Mouse (Mus musculus) small intestine, adult 2 months (tissue): ENCODE data around the gene Ntn4. TPM values are rescaled to one million over a fixed set of nuclear protein-coding genes. Genes with fewer than 3 reads are reported as not detected.

ENCODE experiments used
- H3K27ac ChIP-seq: fragments of 200-500 bp; 2 replicates; pipeline ENCODE4 v1.5.1; 2012; ENCODE audit warnings: low read depth, low read length, control low read depth, inconsistent platforms; ENCODE audit not compliant: insufficient read depth
- H3K27me3 ChIP-seq: fragments of 200-500 bp; 2 replicates; pipeline ENCODE4 v1.6.1; 2012; ENCODE audit warnings: mild to moderate bottlenecking, moderate library complexity, low read length, inconsistent platforms; ENCODE audit not compliant: control insufficient read depth, insufficient read depth
- H3K36me3 ChIP-seq: fragments of 200-500 bp; 2 replicates; pipeline ENCODE4 v1.6.1; 2012; ENCODE audit warnings: mild to moderate bottlenecking, low read length, control low read depth, inconsistent platforms; ENCODE audit not compliant: control insufficient read depth, insufficient read depth
- H3K4me1 ChIP-seq: fragments of 200-500 bp; 2 replicates; pipeline ENCODE4 v1.6.1; 2012; ENCODE audit warnings: low read length, inconsistent platforms, mixed read lengths; ENCODE audit not compliant: control insufficient read depth, insufficient read depth, insufficient read length
- H3K4me3 ChIP-seq: fragments of 200-500 bp; 2 replicates; pipeline ENCODE4 v1.5.1; 2012; ENCODE audit warnings: low read depth, mild to moderate bottlenecking, control low read depth, inconsistent platforms, low read length, moderate library complexity
- CTCF ChIP-seq: fragments of 200-500 bp; IDR thresholded peaks from 2 replicates; pipeline ENCODE4 v1.5.1; 2012; ENCODE audit warnings: low read depth, mild to moderate bottlenecking, control low read depth, inconsistent platforms, low read length, moderate library complexity, mixed read lengths; ENCODE audit not compliant: insufficient replicate concordance, insufficient read length; ENCODE audit errors: extremely low read depth
- POLR2A ChIP-seq: fragments of 200-500 bp; IDR thresholded peaks from 2 replicates; pipeline ENCODE4 v1.6.1; 2012; ENCODE audit warnings: low read depth, mild to moderate bottlenecking, control low read depth, inconsistent platforms, low read length, moderate library complexity
- WGBS: fragments of 180-500 bp; shearing (Covaris S2); methylation state at CpG from one replicate; pipeline ENCODE4 v1.1.7; 2018; 5-methylcytosine and 5-hydroxymethylcytosine counted together
- polyA plus RNA-seq: library from polyadenylated mRNA; depleted of rRNA; stranded (reverse); fragments of >200 nt; gene quantifications from 2 replicates; pipeline ENCODE4 v1.2.3, GENCODE M21; 2012

Ntn4 gene
- polyA plus RNA-seq, 1 experiment = 5.8 TPM

- WGBS = 93% methylated on average over 10 of the region's 10 CpGs
- H3K4me3 ChIP-seq = no peak overlapping the region
- H3K36me3 ChIP-seq = no peaks in the 10 kb centered on the region
- H3K4me1 ChIP-seq = no peaks in the 10 kb centered on the region
- H3K27me3 ChIP-seq = no peaks in the 10 kb centered on the region
- TF ChIP-seq CTCF = no peak
- TF ChIP-seq POLR2A = no peak
- H3K27ac ChIP-seq = no peak overlapping the region
These were observed 57.5 kb downstream of the Ntn4 start for GRCm38 (mm10) chr10:93697866-93698483.

GRCm38 (mm10) chr10:93699689-93700478, 59.4 kb downstream of the Ntn4 start:
- Histone ChIP-seq H3K4me1 (no peaks in the 10 kb centered on the region), H3K36me3 (no peaks in the 10 kb centered on the region), H3K4me3 (no peak overlapping the region), H3K27me3 (no peaks in the 10 kb centered on the region), H3K27ac (no peak overlapping the region)
- 85% methylated on average over 10 of the region's 10 CpGs for WGBS
- no peak for TF ChIP-seq CTCF
- no peak for TF ChIP-seq POLR2A

GRCm38 (mm10) chr10:93700589-93701363, 60.3 kb downstream of the Ntn4 start:
- no peak for TF ChIP-seq CTCF
- TF ChIP-seq POLR2A = no peak
- no peak overlapping the region for H3K27ac ChIP-seq
- no peak overlapping the region for H3K4me3 ChIP-seq
- no peaks in the 10 kb centered on the region for H3K36me3 ChIP-seq
- no peaks in the 10 kb centered on the region for H3K27me3 ChIP-seq
- WGBS = 80% methylated on average over 21 of the region's 21 CpGs
- H3K4me1 ChIP-seq = no peaks in the 10 kb centered on the region

- H3K27me3 ChIP-seq = no peaks in the 10 kb centered on the region
- TF ChIP-seq CTCF = no peak
- no peak overlapping the region for H3K27ac ChIP-seq
- 87% methylated on average over 4 of the region's 4 CpGs for WGBS
- H3K36me3 ChIP-seq = no peaks in the 10 kb centered on the region
- no peak overlapping the region for H3K4me3 ChIP-seq
- H3K4me1 ChIP-seq = no peaks in the 10 kb centered on the region
These were observed 63.5 kb downstream of the Ntn4 start for GRCm38 (mm10) chr10:93703946-93704345.

GRCm38 (mm10) chr10:93707149-93708075, 66.9 kb downstream of the Ntn4 start:
- no peak overlapping the region for H3K4me3 ChIP-seq
- H3K4me1 ChIP-seq = no peaks in the 10 kb centered on the region
- TF ChIP-seq POLR2A = no peak
- TF ChIP-seq CTCF = no peak
- no peak overlapping the region for H3K27ac ChIP-seq
- 58% methylated on average over 21 of the region's 21 CpGs for WGBS
- H3K36me3 ChIP-seq = peaks cover 7% of the 10 kb centered on the region
- no peaks in the 10 kb centered on the region for H3K27me3 ChIP-seq

GRCm38 (mm10) chr10:93708076-93708473, 67.6 kb downstream of the Ntn4 start:
- Histone ChIP-seq H3K4me3 (no peak overlapping the region), H3K36me3 (peaks cover 7% of the 10 kb centered on the region), H3K27ac (no peak overlapping the region), H3K4me1 (no peaks in the 10 kb centered on the region), H3K27me3 (no peaks in the 10 kb centered on the region)
- WGBS = 78% methylated on average over 6 of the region's 6 CpGs
- no peak for TF ChIP-seq POLR2A
- TF ChIP-seq CTCF = no peak
